Mouse (Mus musculus): ENCODE measurements around the gene Rtn4rl1. TPM values are rescaled to one million over a fixed set of nuclear protein-coding genes. Genes with fewer than 3 reads are reported as not detected.
"Not testable (repeated sequence)": the region's sequence is repeated elsewhere in the genome, so short reads cannot be mapped to it uniquely, and the experiment has no call there.

The Rtn4rl1 gene
- total RNA-seq, 1 experiment from 2014 or later, result 42.2 TPM

GRCm38 (mm10) chr11:75165441-75166192 lies 28.0 kb upstream of the Rtn4rl1 start:
- peak; percentile 89 for DNase-seq

GRCm38 (mm10) chr11:75166193-75166842 lies 27.3 kb upstream of the Rtn4rl1 start:
- peak; percentile 35 for DNase-seq

- peak; percentile 40 for DNase-seq
Observed at GRCm38 (mm10) chr11:75166861-75167642, 26.5 kb upstream of the Rtn4rl1 start.

GRCm38 (mm10) chr11:75167643-75168589 lies 25.7 kb upstream of the Rtn4rl1 start:
- no peak for DNase-seq

- DNase-seq, result peak; percentile 87
Observed at GRCm38 (mm10) chr11:75168590-75169361, 24.8 kb upstream of the Rtn4rl1 start.

GRCm38 (mm10) chr11:75169405-75170080 lies 24.0 kb upstream of the Rtn4rl1 start, which contains the start of gene Hic1:
TSS of gene Hic1 (minus strand) at chr11:75169519.
- no peak for DNase-seq

- peak; percentile 92 for DNase-seq
Observed at GRCm38 (mm10) chr11:75170136-75170751, 23.3 kb upstream of the Rtn4rl1 start.

GRCm38 (mm10) chr11:75171186-75171865 lies 22.3 kb upstream of the Rtn4rl1 start:
- no peak for DNase-seq

GRCm38 (mm10) chr11:75172151-75173094 lies 21.2 kb upstream of the Rtn4rl1 start:
- DNase-seq, result peak; percentile 31

- peak; percentile 89 for DNase-seq
Observed at GRCm38 (mm10) chr11:75173095-75173798, 20.3 kb upstream of the Rtn4rl1 start.

GRCm38 (mm10) chr11:75173799-75174165 lies 19.8 kb upstream of the Rtn4rl1 start:
- DNase-seq, result no peak

GRCm38 (mm10) chr11:75174574-75174973 lies 19.0 kb upstream of the Rtn4rl1 start:
- DNase-seq, result not testable (repeated sequence)

- no peak for DNase-seq
Observed at GRCm38 (mm10) chr11:75178011-75178410, 15.6 kb upstream of the Rtn4rl1 start.

GRCm38 (mm10) chr11:75178672-75179208 lies 14.8 kb upstream of the Rtn4rl1 start, which contains the start of gene Ovca2:
TSS of gene Ovca2 (minus strand) at chr11:75178835.
- peak; percentile 87 for DNase-seq

- DNase-seq, result no peak
Observed at GRCm38 (mm10) chr11:75183917-75184570, 9.5 kb upstream of the Rtn4rl1 start.

GRCm38 (mm10) chr11:75184573-75184972 lies 9.0 kb upstream of the Rtn4rl1 start:
- DNase-seq, result no peak

All from adrenal gland, postnatal 25 days (tissue).